Mouse (Mus musculus) gastrocnemius, postnatal 10 days (tissue): ENCODE data around the gene Foxm1. TPM values are rescaled to one million over a fixed set of nuclear protein-coding genes. Genes with fewer than 3 reads are reported as not detected.
"Not testable (repeated sequence)": the region's sequence is repeated elsewhere in the genome, so short reads cannot be mapped to it uniquely, and the experiment has no call there.

Source experiments
- DNase-seq: peaks from one replicate; pipeline ENCODE4 v3.0.0; 2021; ENCODE audit warnings: mixed read lengths
- total RNA-seq, 2 experiments: library from RNA; stranded (reverse); gene quantifications; 2 replicates each; pipeline ENCODE4 v1.2.3; 2021

Gene Foxm1
- total RNA-seq, 2 experiments from 2014 or later, result 8.6 to 10.4 TPM

GRCm38 (mm10) chr6:128376371-128377085, 13.8 kb downstream of the Foxm1 start:
- DNase-seq, result no peak

GRCm38 (mm10) chr6:128379636-128380035, 16.9 kb downstream of the Foxm1 start:
- DNase-seq, result no peak

GRCm38 (mm10) chr6:128380594-128381167, 17.9 kb downstream of the Foxm1 start:
- DNase-seq, result not testable (repeated sequence)

- no peak for DNase-seq
Measured at GRCm38 (mm10) chr6:128381254-128381653, 18.5 kb downstream of the Foxm1 start.

GRCm38 (mm10) chr6:128383752-128384151, 21.0 kb downstream of the Foxm1 start:
- DNase-seq, result no peak

- DNase-seq, result no peak
Measured at GRCm38 (mm10) chr6:128385026-128385425, 22.3 kb downstream of the Foxm1 start.

GRCm38 (mm10) chr6:128389185-128389584, 26.4 kb downstream of the Foxm1 start:
- no peak for DNase-seq

- no peak for DNase-seq
Measured at GRCm38 (mm10) chr6:128390683-128391082, 27.9 kb downstream of the Foxm1 start.

- no peak for DNase-seq
Measured at GRCm38 (mm10) chr6:128397574-128398261, 35.0 kb downstream of the Foxm1 start.

GRCm38 (mm10) chr6:128398996-128399395, 36.2 kb downstream of the Foxm1 start, which contains the start of gene Nrip2:
TSS of gene Nrip2 (plus strand) at chr6:128399296.
- no peak for DNase-seq

- DNase-seq, result peak; percentile 50
Measured at GRCm38 (mm10) chr6:128399421-128400185, 36.8 kb downstream of the Foxm1 start.

- DNase-seq, result no peak
Measured at GRCm38 (mm10) chr6:128404708-128405107, 41.9 kb downstream of the Foxm1 start.

GRCm38 (mm10) chr6:128408544-128409125, 45.9 kb downstream of the Foxm1 start:
- DNase-seq, result no peak

- no peak for DNase-seq
Measured at GRCm38 (mm10) chr6:128410305-128410704, 47.5 kb downstream of the Foxm1 start.

GRCm38 (mm10) chr6:128411115-128411514, 48.3 kb downstream of the Foxm1 start:
- DNase-seq, result peak; percentile 78

- no peak for DNase-seq
Measured at GRCm38 (mm10) chr6:128416169-128416568, 53.4 kb downstream of the Foxm1 start.

- no peak for DNase-seq
Measured at GRCm38 (mm10) chr6:128418076-128418475, 55.3 kb downstream of the Foxm1 start.

- no peak for DNase-seq
Measured at GRCm38 (mm10) chr6:128421036-128421435, 58.3 kb downstream of the Foxm1 start.

- no peak for DNase-seq
Measured at GRCm38 (mm10) chr6:128421480-128421879, 58.7 kb downstream of the Foxm1 start.

GRCm38 (mm10) chr6:128423496-128424268, 60.9 kb downstream of the Foxm1 start:
- DNase-seq, result no peak
